ENCODE assay signal across 27 mouse cellular contexts in the genomic region with DNA sequence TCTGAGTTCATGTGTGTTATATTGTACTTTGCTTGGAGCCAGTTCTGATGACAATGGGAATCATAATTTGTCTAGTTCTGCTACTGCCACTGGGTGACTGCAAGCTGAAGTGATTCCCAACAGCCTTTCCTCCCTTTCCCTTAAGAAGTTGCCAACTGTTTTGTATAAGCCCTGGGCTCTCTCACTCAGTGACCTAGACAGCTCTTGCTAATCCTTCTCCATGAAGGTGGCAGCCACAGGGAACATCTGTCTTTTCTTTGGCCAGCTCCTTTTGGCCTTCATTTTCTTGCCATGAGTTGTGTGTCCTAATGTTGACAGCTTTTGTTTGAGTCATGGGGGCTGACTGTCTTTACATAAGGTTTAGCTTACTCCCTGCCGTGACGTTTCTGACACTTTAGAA.
DNase-seq lines count a peak whose midpoint lies in the region; ATAC-seq lines count a peak whose summit lies in the region.
"Had no signal": no experiment of that assay in that cellular context is flagged by ENCODE, and none has a peak within 500 bp of the region (broad histone marks: within the 10 kb centered on the region; RNA-seq: fewer than 3 reads in every experiment).

No protein-coding gene starts in this region.

- peak; percentile 85; the same call in 1 of the 2 replicates for ATAC-seq in lung, embryonic 15.5 days (ENCODE audit: borderline replicate concordance, extremely low read depth, low FRiP score, low TSS enrichment)
- ATAC-seq: forebrain, postnatal 0 days; intestine, postnatal 0 days had no signal

- 43% methylated on average over 2 of the region's 2 CpGs for WGBS in lung, embryonic 15.5 days

- no peaks in the 10 kb centered on the region for H3K27me3 ChIP-seq in lung, embryonic 15.5 days
- H3K27me3 ChIP-seq: embryonic facial prominence, embryonic 15.5 days; forebrain, embryonic 12.5 days; limb, embryonic 12.5 days; liver, embryonic 15.5 days; stomach, embryonic 15.5 days had no signal

- no peaks in the 10 kb centered on the region for H3K4me1 ChIP-seq in lung, embryonic 15.5 days
- H3K4me1 ChIP-seq: embryonic facial prominence, embryonic 10.5 days; embryonic facial prominence, embryonic 15.5 days; forebrain, embryonic 12.5 days; limb, embryonic 12.5 days; liver, embryonic 15.5 days; stomach, embryonic 15.5 days had no signal

- H3K9me3 ChIP-seq in lung, embryonic 15.5 days = no peaks in the 10 kb centered on the region
- H3K9me3 ChIP-seq: embryonic facial prominence, embryonic 10.5 days; embryonic facial prominence, embryonic 15.5 days; forebrain, embryonic 12.5 days; G1E; limb, embryonic 12.5 days; liver, embryonic 15.5 days; stomach, embryonic 15.5 days had no signal

- no peak overlapping the region for H3K9ac ChIP-seq in lung, embryonic 15.5 days
- H3K9ac ChIP-seq: embryonic facial prominence, embryonic 15.5 days; forebrain, embryonic 12.5 days; forebrain, postnatal 0 days; hindbrain, embryonic 14.5 days; limb, embryonic 12.5 days; liver, embryonic 15.5 days; stomach, embryonic 15.5 days had no signal

- H3K4me3 ChIP-seq in lung, embryonic 15.5 days = no peak overlapping the region
- H3K4me3 ChIP-seq: embryonic facial prominence, embryonic 10.5 days; embryonic facial prominence, embryonic 15.5 days; forebrain, embryonic 12.5 days; limb, embryonic 12.5 days; liver, embryonic 15.5 days; stomach, embryonic 15.5 days had no signal

- H3K4me2 ChIP-seq in lung, embryonic 15.5 days = no peak overlapping the region
- H3K4me2 ChIP-seq: embryonic facial prominence, embryonic 15.5 days; forebrain, embryonic 12.5 days; heart, embryonic 11.5 days; hindbrain, embryonic 14.5 days; limb, embryonic 12.5 days; liver, embryonic 15.5 days; stomach, embryonic 15.5 days had no signal

- peak overlapping the region; percentile 15; the same call in 1 of the 2 replicates for H3K27ac ChIP-seq in lung, embryonic 15.5 days
- H3K27ac ChIP-seq: embryonic facial prominence, embryonic 10.5 days; embryonic facial prominence, embryonic 15.5 days; forebrain, embryonic 12.5 days; hindbrain, embryonic 14.5 days; limb, embryonic 12.5 days; liver, embryonic 15.5 days; stomach, embryonic 15.5 days had no signal

- peak; percentile 4 for DNase-seq in adrenal gland, postnatal 14 days
- DNase-seq in adrenal gland, adult (ENCODE audit: inconsistent age in 2 of 2, low spot score in 1 of 2) = no peak
- DNase-seq in cerebellum, postnatal 14 days = peak; percentile 3 to 16
- DNase-seq in cerebellum, postnatal 4 days (ENCODE audit: low spot score in 2 of 2) = no peak
- peak; percentile 16 for DNase-seq in lung, postnatal 14 days
- no peak for DNase-seq in layer of hippocampus, adult 9-10 months (ENCODE audit: low spot score)
- DNase-seq in frontal cortex, postnatal 36 days (ENCODE audit: low spot score in 2 of 2) = no peak
- DNase-seq: adrenal gland, postnatal 25 days; forebrain, postnatal 0 days; gastrocnemius, postnatal 36 days; heart, adult 18-20 months; kidney, adult 9 months; kidney, postnatal 10 days; layer of hippocampus, adult 9-11 months; midbrain, embryonic 14.5 days; right cerebral cortex, postnatal 25 days had no signal

- H3K36me3 ChIP-seq in lung, embryonic 15.5 days = no peaks in the 10 kb centered on the region
- H3K36me3 ChIP-seq: embryonic facial prominence, embryonic 10.5 days; embryonic facial prominence, embryonic 15.5 days; forebrain, embryonic 12.5 days; G1E; limb, embryonic 12.5 days; liver, embryonic 15.5 days; stomach, embryonic 15.5 days had no signal

Comparison
In these comparisons a context has a peak if more than half of its experiments do, and no peak if none do; other contexts are left out.
1. DNase-seq: peak in adrenal gland, postnatal 14 days (single experiment), cerebellum, postnatal 14 days (2 of 2) and lung, postnatal 14 days (single experiment); none in adrenal gland, adult (0 of 2), cerebellum, postnatal 4 days (0 of 2), layer of hippocampus, adult 9-10 months (single experiment) and frontal cortex, postnatal 36 days (0 of 2).